Mouse (Mus musculus): ENCODE measurements around the gene Actn4. TPM values are rescaled to one million over a fixed set of nuclear protein-coding genes. Genes with fewer than 3 reads are reported as not detected.
A peak's percentile ranks its signal among the peaks of the same experiment; 100 is the strongest.
"Not testable (repeated sequence)": the region's sequence is repeated elsewhere in the genome, so short reads cannot be mapped to it uniquely, and the experiment has no call there.

Gene Actn4
- polyA plus RNA-seq, 1 experiment from 2014 or later, result 485 TPM

DNA sequence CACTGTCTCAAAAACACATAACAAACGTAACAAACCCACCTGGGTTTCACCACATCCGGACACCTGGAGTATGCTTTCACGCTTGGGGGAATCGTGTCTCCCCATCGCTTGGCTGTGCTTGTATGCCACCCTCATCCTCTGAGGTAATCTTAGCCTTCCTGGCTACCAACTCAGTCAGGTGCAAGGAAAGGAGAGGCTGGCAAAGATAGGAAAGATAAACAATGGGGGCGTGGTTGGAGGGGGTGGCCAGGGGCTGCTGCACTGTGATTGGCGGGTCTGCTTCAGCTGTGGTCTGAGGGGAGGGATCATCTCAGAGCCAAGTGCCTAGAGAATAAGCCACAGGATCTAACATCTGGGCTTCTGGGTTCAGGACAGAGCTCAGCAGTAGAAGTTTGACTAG, 82.5 kb downstream of the Actn4 start:
- CTCF ChIA-PET, result no interaction called here
- in situ Hi-C loops (cut with MboI; ENCODE audit: low pct_unique_long_range_greater_than_20kb), result no loop called here

DNA sequence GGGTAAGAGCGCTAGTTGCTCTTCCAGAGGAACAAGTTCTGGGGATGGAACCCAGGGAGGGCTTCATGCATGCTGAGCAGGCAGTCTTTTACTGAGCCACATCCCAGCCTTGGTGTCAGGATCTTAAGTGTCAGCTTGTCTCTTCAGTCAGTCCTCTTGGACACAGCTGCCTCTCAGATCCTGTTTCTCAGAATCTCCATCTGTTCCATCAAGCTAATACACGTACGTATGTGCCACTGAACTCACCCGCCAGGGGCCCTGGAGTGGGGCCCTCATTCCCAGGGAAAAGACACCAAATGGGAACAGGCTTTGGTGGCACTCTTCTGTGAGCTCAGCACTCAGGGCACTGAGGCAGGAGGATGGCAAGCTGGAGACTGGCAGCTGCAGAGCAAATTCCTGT, 84.3 kb downstream of the Actn4 start:
- ATAC-seq (no peak), DNase-seq (ENCODE audit: low read depth, low spot score) (no peak)
- in situ Hi-C loops (cut with MboI; ENCODE audit: low pct_unique_long_range_greater_than_20kb), result no loop called here
- no peak for TF ChIP-seq CTCF (IDR thresholded peaks at IDR 0.05)
- ChIA-PET CTCF (interaction anchor here (0.6 to 1.2 kb wide), 3 partner anchors 11 to 82 kb away, joined by 3 read pairs; no protein-coding TSS in a partner anchor), POLR2A (no interaction called here)
- H3K27me3 ChIP-seq, result no peaks in the 10 kb centered on the region

More for the DNA sequence above, 82.5 kb downstream of the Actn4 start:
- H3K27me3 ChIP-seq, result no peaks in the 10 kb centered on the region
- POLR2A ChIA-PET, result interaction anchor here (0.6 kb wide), 1 partner anchor 92 kb away, joined by 5 read pairs; no protein-coding TSS in a partner anchor
- ATAC-seq, result no peak
- TF ChIP-seq CTCF (IDR thresholded peaks at IDR 0.05), result no peak
- no peak for DNase-seq (ENCODE audit: low read depth, low spot score)

- H3K27me3 ChIP-seq, result no peaks in the 10 kb centered on the region
- in situ Hi-C loops (cut with MboI; ENCODE audit: low pct_unique_long_range_greater_than_20kb), result no loop called here
- ChIA-PET POLR2A (no interaction called here), CTCF (interaction anchor here (0.6 kb wide), 1 partner anchor 81 kb away, joined by 3 read pairs; no protein-coding TSS in a partner anchor)
- TF ChIP-seq CTCF (IDR thresholded peaks at IDR 0.05), result no peak
- ATAC-seq (no peak), DNase-seq (ENCODE audit: low read depth, low spot score) (no peak)
Observed at GRCm38 (mm10) chr7:28877155-28877554, 85.0 kb downstream of the Actn4 start.

DNA sequence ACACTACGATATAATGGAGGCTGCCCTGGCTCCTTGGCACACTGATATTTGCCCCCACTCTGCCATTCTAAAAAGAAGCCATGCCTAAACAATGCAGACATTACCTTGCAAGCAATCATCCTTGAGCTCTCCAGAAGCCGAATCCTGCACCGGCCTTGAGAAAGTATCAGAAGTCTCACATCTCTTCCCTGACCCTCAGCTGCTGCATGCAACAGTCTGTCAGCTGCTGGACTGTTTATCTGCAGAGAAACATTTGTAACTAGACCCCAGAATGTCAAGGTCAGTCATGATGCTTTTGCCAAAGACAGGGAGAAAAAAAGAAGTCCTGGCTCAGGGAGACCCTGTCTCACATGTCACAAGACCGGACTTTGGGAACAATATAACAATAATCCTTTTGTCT, 86.0 kb downstream of the Actn4 start:
- POLR2A ChIA-PET, result no interaction called here

DNA sequence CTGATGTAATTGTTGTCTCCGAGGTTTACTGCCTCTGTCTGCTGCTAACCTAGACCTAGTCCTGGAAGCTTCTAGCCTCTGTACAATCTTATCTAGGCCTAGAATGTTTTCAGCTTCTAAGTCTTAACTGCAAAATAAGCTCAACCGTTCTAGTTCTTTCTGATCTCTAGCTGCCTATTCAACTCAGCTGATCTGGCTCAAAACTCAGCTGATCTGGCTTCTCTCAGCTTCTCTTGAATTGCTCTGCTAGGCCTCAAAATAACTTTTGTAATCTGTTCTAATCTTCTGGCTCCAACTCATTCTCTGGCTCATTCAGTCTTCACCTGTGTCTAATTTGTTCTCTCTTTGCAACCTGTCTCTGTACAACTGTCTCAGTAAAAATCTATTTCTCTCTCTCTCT, 87.6 kb downstream of the Actn4 start:
- ChIA-PET POLR2A (interaction anchor here (0.5 kb wide), 1 partner anchor 161 kb away, joined by 4 read pairs; no protein-coding TSS in a partner anchor), CTCF (interaction anchor here (0.7 kb wide), 1 partner anchor 42 kb away, joined by 3 read pairs; no protein-coding TSS in a partner anchor)
- DNase-seq (ENCODE audit: low read depth, low spot score), result no peak
- no peak for TF ChIP-seq CTCF (IDR thresholded peaks at IDR 0.05)
- no peaks in the 10 kb centered on the region for H3K27me3 ChIP-seq
- in situ Hi-C loops (cut with MboI; ENCODE audit: low pct_unique_long_range_greater_than_20kb), result no loop called here
- no peak for ATAC-seq

More for the DNA sequence above, 86.0 kb downstream of the Actn4 start:
- no peaks in the 10 kb centered on the region for H3K27me3 ChIP-seq
- ATAC-seq (no peak), DNase-seq (ENCODE audit: low read depth, low spot score) (no peak)
- CTCF ChIA-PET, result no interaction called here
- in situ Hi-C loops (cut with MboI; ENCODE audit: low pct_unique_long_range_greater_than_20kb), result no loop called here
- TF ChIP-seq CTCF (IDR thresholded peaks at IDR 0.05), result no peak

- no peaks in the 10 kb centered on the region for H3K27me3 ChIP-seq
- CTCF ChIA-PET, result interaction anchor here (1.7 kb wide), 1 partner anchor 91 kb away, joined by 3 read pairs; no protein-coding TSS in a partner anchor
- POLR2A ChIA-PET, result no interaction called here
- in situ Hi-C loops (cut with MboI; ENCODE audit: low pct_unique_long_range_greater_than_20kb), result no loop called here
- ATAC-seq (no peak), DNase-seq (ENCODE audit: low read depth, low spot score) (no peak)
- no peak for TF ChIP-seq CTCF (IDR thresholded peaks at IDR 0.05)
Observed at GRCm38 (mm10) chr7:28870901-28871664, 91.1 kb downstream of the Actn4 start.

GRCm38 (mm10) chr7:28867508-28868340, 94.4 kb downstream of the Actn4 start:
- in situ Hi-C loops (cut with MboI; ENCODE audit: low pct_unique_long_range_greater_than_20kb), result loop anchor here (5.0 kb wide), 2 partner anchors 40 to 70 kb away; partner anchors contain the start of gene Ech1

GRCm38 (mm10) chr7:28866769-28867507, 95.2 kb downstream of the Actn4 start:
- ChIA-PET POLR2A (interaction anchor here (0.7 kb wide), 1 partner anchor 56 kb away, joined by 3 read pairs; no protein-coding TSS in a partner anchor), CTCF (interaction anchor here (0.6 to 2.3 kb wide), 15 partner anchors 17 to 96 kb away, joined by 3 to 43 read pairs (median 4); partner anchors contain the start of genes Ech1 and Hnrnpl)
- no peak for TF ChIP-seq CTCF (IDR thresholded peaks at IDR 0.05)
- in situ Hi-C loops (cut with MboI; ENCODE audit: low pct_unique_long_range_greater_than_20kb), result loop anchor here (5.0 kb wide), 2 partner anchors 40 to 70 kb away; partner anchors contain the start of gene Ech1
- DNase-seq (ENCODE audit: low read depth, low spot score) (no peak), ATAC-seq (no peak)
- H3K27me3 ChIP-seq, result no peaks in the 10 kb centered on the region

More at GRCm38 (mm10) chr7:28867508-28868340, 94.4 kb downstream of the Actn4 start:
- peak; percentile 10 for DNase-seq (ENCODE audit: low read depth, low spot score)
- peak; percentile 57 for ATAC-seq
- ChIA-PET POLR2A (interaction anchor here (0.7 to 0.9 kb wide), 5 partner anchors 56 to 309 kb away, joined by 3 to 8 read pairs (median 4); no protein-coding TSS in a partner anchor), CTCF (interaction anchor here (0.6 to 2.3 kb wide), 16 partner anchors 18 to 97 kb away, joined by 3 to 43 read pairs (median 4); partner anchors contain the start of genes Ech1 and Hnrnpl)
- TF ChIP-seq CTCF (IDR thresholded peaks at IDR 0.05), result peak; percentile 96
- H3K27me3 ChIP-seq, result not testable (repeated sequence)

GRCm38 (mm10) chr7:28865481-28866300, 96.4 kb downstream of the Actn4 start:
- TF ChIP-seq CTCF (IDR thresholded peaks at IDR 0.05), result no peak
- in situ Hi-C loops (cut with MboI; ENCODE audit: low pct_unique_long_range_greater_than_20kb), result loop anchor here (5.0 kb wide), 2 partner anchors 38 to 68 kb away; partner anchors contain the start of gene Ech1
- ATAC-seq (peak; percentile 65), DNase-seq (ENCODE audit: low read depth, low spot score) (no peak)
- H3K27me3 ChIP-seq, result no peaks in the 10 kb centered on the region
- POLR2A ChIA-PET, result interaction anchor here (1.7 kb wide), 1 partner anchor 55 kb away, joined by 7 read pairs; no protein-coding TSS in a partner anchor
- CTCF ChIA-PET, result interaction anchor here (1.3 kb wide), 1 partner anchor 86 kb away, joined by 4 read pairs; no protein-coding TSS in a partner anchor

Data from Patski (cell line).